Mouse (Mus musculus) stomach, embryonic 15.5 days (tissue): ENCODE data around the gene Smpd2. TPM values are rescaled to one million over a fixed set of nuclear protein-coding genes. Genes with fewer than 3 reads are reported as not detected.

Experiments used
- ATAC-seq: fragments of 200-750 bp; cut with Nextera tagmentation; 2 replicates; pipeline ENCODE4 v1.8.0; 2017; ENCODE audit warnings: low read depth, moderate number of reproducible peaks, moderate TSS enrichment; ENCODE audit not compliant: insufficient read depth, low FRiP score
- H3K27ac ChIP-seq: fragments of 300-500 bp; sonication (generic); 2 replicates; pipeline ENCODE4 v1.5.1; 2015; ENCODE audit warnings: mild to moderate bottlenecking, inconsistent platforms
- H3K27me3 ChIP-seq: fragments of 300-500 bp; sonication (generic); replicated peaks from 2 replicates; pipeline ENCODE4 v1.6.1; 2015; ENCODE audit warnings: inconsistent platforms
- H3K36me3 ChIP-seq: fragments of 300-500 bp; sonication (generic); 2 replicates; pipeline ENCODE4 v1.6.1; 2015; ENCODE audit warnings: inconsistent platforms
- H3K4me1 ChIP-seq: fragments of 300-500 bp; sonication (generic); 2 replicates; pipeline ENCODE4 v1.6.1; 2015; ENCODE audit warnings: inconsistent platforms
- H3K4me2 ChIP-seq: fragments of 300-500 bp; sonication (generic); 2 replicates; pipeline ENCODE4 v1.6.1; 2015; ENCODE audit warnings: mild to moderate bottlenecking, inconsistent platforms
- H3K4me3 ChIP-seq: fragments of 300-500 bp; sonication (generic); replicated peaks from 2 replicates; pipeline ENCODE4 v1.5.1; 2015; ENCODE audit warnings: inconsistent platforms
- H3K9ac ChIP-seq: fragments of 300-500 bp; sonication (generic); 2 replicates; pipeline ENCODE4 v1.6.1; 2015; ENCODE audit warnings: inconsistent platforms
- H3K9me3 ChIP-seq: fragments of 300-500 bp; sonication (generic); 2 replicates; pipeline ENCODE4 v1.6.1; 2016; ENCODE audit warnings: inconsistent platforms
- WGBS: fragments of 180-500 bp; shearing (Covaris S2); methylation state at CpG from one replicate; pipeline ENCODE4 v1.1.7; 2015; 5-methylcytosine and 5-hydroxymethylcytosine counted together
- polyA plus RNA-seq: library from polyadenylated mRNA; unstranded; fragments of >200 nt; fragmentation: Nextera tagmentation; extraction: Ambion mirVana; gene quantifications from 2 replicates; pipeline ENCODE4 v1.2.1, GENCODE M21; 2015

Smpd2 gene
- polyA plus RNA-seq, 1 experiment from 2014 or later: 47.2 TPM

GRCm38 (mm10) chr10:41449684-41450083 is 40.5 kb downstream of the Smpd2 start:
- peak overlapping the region; percentile 30; the same call in 1 of the 2 replicates for H3K9ac ChIP-seq
- H3K27ac ChIP-seq: peak overlapping the region; percentile 70; the same call in 1 of the 2 replicates
- no peaks in the 10 kb centered on the region for H3K27me3 ChIP-seq
- WGBS: 10% methylated on average over 14 of the region's 14 CpGs
- H3K9me3 ChIP-seq: no peaks in the 10 kb centered on the region
- H3K4me2 ChIP-seq: peak overlapping the region; percentile 72
- peak overlapping the region; percentile 76 for H3K4me3 ChIP-seq
- ATAC-seq: peak; percentile 34; the same call in 1 of the 2 replicates
- peaks cover 5% of the 10 kb centered on the region; the same call in 1 of the 2 replicates for H3K4me1 ChIP-seq
- 0 out of 2 replicates have a peak, but pooled peaks cover 5% of the 10 kb centered on the region for H3K36me3 ChIP-seq

- 68% methylated on average over 1 of the region's 1 CpGs for WGBS
- peaks cover 5% of the 10 kb centered on the region; the same call in 1 of the 2 replicates for H3K4me1 ChIP-seq
- no peak for ATAC-seq
- no peaks in the 10 kb centered on the region for H3K36me3 ChIP-seq
- H3K4me2 ChIP-seq: no peak overlapping the region
- H3K4me3 ChIP-seq: no peak overlapping the region
- no peak overlapping the region for H3K9ac ChIP-seq
- H3K27me3 ChIP-seq: no peaks in the 10 kb centered on the region
- H3K9me3 ChIP-seq: no peaks in the 10 kb centered on the region
- no peak overlapping the region for H3K27ac ChIP-seq
These were observed 42.0 kb downstream of the Smpd2 start for GRCm38 (mm10) chr10:41448216-41448615.

Other genes starting within 250 kb of the Smpd2 start
- 15.1 and 16.4 TPM in 2 replicates for gene Fig4, start 187.1 kb downstream of the Smpd2 start, polyA plus RNA-seq
- 0.03 TPM in 1 of 2 replicates, not detected in the other for gene Ak9, start 186.4 kb downstream of the Smpd2 start, polyA plus RNA-seq
- gene Zbtb24, start 40.0 kb downstream of the Smpd2 start, polyA plus RNA-seq: 15.0 and 17.3 TPM in 2 replicates
- gene Mical1, start 14.1 kb downstream of the Smpd2 start, polyA plus RNA-seq: 27.8 and 33.3 TPM in 2 replicates
- 0.85 and 0.95 TPM in 2 replicates for gene Ppil6, start 70 bp upstream of the Smpd2 start, polyA plus RNA-seq
- 155 and 178 TPM in 2 replicates for gene Cd164, start 29.0 kb upstream of the Smpd2 start, polyA plus RNA-seq
- 0.96 and 1.0 TPM in 2 replicates for gene Ccdc162, start 226.3 kb upstream of the Smpd2 start, polyA plus RNA-seq